Mouse (Mus musculus) forebrain, embryonic 16.5 days (tissue): ENCODE measurements at regions not wholly inside any gene's neighbourhood (a gene's known extent, or its start where the extent isn't known, plus 50 kb on each side); places are given as distances from the start of the nearest gene placed in this dataset.
"Not testable (repeated sequence)": the region's sequence is repeated elsewhere in the genome, so short reads cannot be mapped to it uniquely, and the experiment has no call there.

ENCODE experiments used
- ATAC-seq: fragments of 200-750 bp; cut with Nextera tagmentation; 2 replicates; pipeline ENCODE4 v1.8.0; 2017; ENCODE audit warnings: mild to moderate bottlenecking, moderate library complexity
- H3K27ac ChIP-seq: fragments of 300-500 bp; sonication (generic); 2 replicates; pipeline ENCODE4 v1.5.1; 2014; ENCODE audit warnings: low read length, control low read depth
- H3K27me3 ChIP-seq: fragments of 300-500 bp; sonication (generic); replicated peaks from 2 replicates; pipeline ENCODE4 v1.6.1; 2014; ENCODE audit warnings: low read length; ENCODE audit not compliant: control insufficient read depth, insufficient read depth
- H3K36me3 ChIP-seq: fragments of 300-500 bp; sonication (generic); 2 replicates; pipeline ENCODE4 v1.6.1; 2014; ENCODE audit not compliant: control insufficient read depth, insufficient read depth
- H3K4me1 ChIP-seq: fragments of 300-500 bp; sonication (generic); replicated peaks from 2 replicates; pipeline ENCODE4 v1.6.1; 2014; ENCODE audit warnings: low read length; ENCODE audit not compliant: control insufficient read depth, insufficient read depth
- H3K4me2 ChIP-seq: fragments of 300-500 bp; sonication (generic); 2 replicates; pipeline ENCODE4 v1.6.1; 2014; ENCODE audit warnings: mild to moderate bottlenecking, low read length, control low read depth
- H3K4me3 ChIP-seq: fragments of 300-500 bp; sonication (generic); replicated peaks from 2 replicates; pipeline ENCODE4 v1.5.1; 2014; ENCODE audit warnings: mild to moderate bottlenecking, low read length, control low read depth
- H3K9ac ChIP-seq: fragments of 300-500 bp; sonication (generic); replicated peaks from 2 replicates; pipeline ENCODE4 v1.6.1; 2014; ENCODE audit warnings: low read depth, low read length, control low read depth
- H3K9me3 ChIP-seq: fragments of 300-500 bp; sonication (generic); 2 replicates; pipeline ENCODE4 v1.6.1; 2016; ENCODE audit warnings: low read length; ENCODE audit not compliant: control insufficient read depth
- WGBS: fragments of 180-500 bp; shearing (Covaris S2); extraction: QIAGEN DNeasy Blood & Tissue Kit; methylation state at CpG from one replicate; pipeline ENCODE4 v1.1.7; 2014; 5-methylcytosine and 5-hydroxymethylcytosine counted together

DNA sequence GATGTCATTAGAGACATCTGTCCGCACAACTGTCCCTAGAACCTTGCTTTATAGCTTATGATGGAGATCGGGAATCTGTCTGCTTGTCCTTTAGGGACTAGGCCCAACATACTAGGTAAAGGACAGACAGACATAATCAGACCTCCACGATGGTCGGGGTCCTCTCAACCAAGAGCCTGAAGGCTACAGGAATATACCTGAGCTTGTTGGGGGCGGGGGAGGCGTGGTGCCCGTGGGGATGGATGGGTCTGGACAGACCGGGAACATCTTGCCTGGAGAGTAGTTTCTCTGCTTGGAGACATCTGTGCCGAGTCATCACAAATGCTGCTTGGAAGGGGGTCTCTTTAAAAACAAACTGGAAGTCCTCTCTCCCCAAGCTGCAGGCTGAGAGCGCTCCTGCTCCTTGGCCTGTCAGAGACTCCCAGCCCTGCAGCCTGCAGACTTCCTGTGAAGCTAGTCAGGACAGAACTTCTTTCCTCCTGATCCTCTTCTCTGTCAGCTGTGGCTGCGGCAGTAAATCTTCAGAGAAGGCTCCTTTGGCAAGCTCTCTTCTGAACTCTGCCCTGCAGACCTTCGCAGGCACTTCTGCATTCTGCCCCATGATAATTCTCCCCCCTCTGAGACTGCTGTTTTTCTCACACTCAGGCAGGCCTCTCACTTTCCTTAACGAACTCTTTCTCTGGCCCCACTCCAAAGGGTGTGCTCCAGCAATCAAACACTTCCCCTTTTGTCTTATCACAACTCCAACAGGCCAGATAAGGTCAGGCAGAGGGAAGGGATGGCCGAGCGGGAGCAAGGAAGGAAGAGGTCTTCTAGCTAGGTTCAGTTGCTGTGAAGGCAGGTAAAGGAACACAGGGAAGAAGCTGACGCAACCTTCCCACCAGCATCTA is 143.1 kb upstream of the Cdk6 start:
- H3K27ac ChIP-seq, result no peak overlapping the region
- WGBS, result 73% methylated on average over 16 of the region's 16 CpGs
- H3K4me2 ChIP-seq, result no peak overlapping the region
- H3K36me3 ChIP-seq, result no peaks in the 10 kb centered on the region
- H3K9ac ChIP-seq, result no peak overlapping the region
- H3K9me3 ChIP-seq, result no peaks in the 10 kb centered on the region
- H3K4me1 ChIP-seq, result no peaks in the 10 kb centered on the region
- no peak for ATAC-seq
- H3K27me3 ChIP-seq, result no peaks in the 10 kb centered on the region
- H3K4me3 ChIP-seq, result no peak overlapping the region

DNA sequence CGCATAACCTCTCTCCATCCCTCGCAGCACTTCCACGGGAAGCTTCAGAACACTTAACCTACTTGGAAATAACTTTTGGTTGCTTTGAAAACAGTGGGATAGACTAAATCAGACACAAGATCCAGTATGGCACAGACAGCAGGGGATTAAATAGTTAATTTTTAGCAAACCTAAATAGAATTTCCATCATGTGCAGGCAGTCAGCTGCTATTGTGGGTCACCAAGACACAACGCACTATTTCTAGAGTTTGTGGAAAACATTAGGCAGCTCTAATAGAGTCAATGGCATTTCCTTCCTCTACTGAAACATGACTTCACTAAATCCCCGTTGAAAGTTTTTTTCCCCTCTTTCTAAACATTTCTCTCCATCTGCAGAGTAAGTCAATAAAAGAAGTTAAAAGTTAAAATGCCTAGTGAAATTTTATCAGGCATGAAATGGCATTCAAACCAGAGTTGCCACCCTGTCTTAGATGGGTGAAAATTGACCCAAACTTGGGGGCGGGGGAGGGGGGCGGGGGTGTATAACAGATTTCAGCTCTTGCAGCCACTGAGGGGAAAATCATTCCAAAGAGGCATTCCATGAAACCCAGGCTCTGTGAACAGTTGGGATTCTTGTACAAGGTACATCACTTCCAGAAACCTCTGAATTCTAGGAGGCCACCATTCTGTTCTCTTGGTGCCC is 142.3 kb upstream of the Cdk6 start:
- H3K27me3 ChIP-seq, H3K27ac ChIP-seq, H3K36me3 ChIP-seq, ATAC-seq, H3K4me3 ChIP-seq, H3K9me3 ChIP-seq, H3K4me1 ChIP-seq, H3K4me2 ChIP-seq, H3K9ac ChIP-seq: not testable (repeated sequence)
- 71% methylated on average over 7 of the region's 7 CpGs for WGBS

DNA sequence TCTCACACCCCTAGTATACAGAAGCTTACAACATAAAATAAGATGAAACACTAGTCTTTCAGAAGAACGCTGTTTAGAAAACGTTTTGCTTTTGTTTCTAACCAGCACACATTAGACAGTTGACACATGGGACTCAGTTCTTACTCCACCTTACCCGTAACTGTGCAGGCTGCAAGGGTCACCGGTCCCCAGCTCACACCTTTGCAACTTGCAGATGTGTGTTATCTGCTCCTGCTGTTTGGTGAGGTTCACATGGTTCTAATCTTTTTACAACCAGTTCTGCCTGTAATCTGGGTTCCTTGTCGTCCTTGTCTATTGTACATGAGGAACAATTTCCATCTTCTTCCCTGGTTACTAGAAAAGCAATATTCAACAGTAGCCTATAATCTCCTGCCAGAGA is 135.1 kb upstream of the Cdk6 start:
- H3K9me3 ChIP-seq, H3K9ac ChIP-seq, ATAC-seq, H3K4me2 ChIP-seq, H3K27ac ChIP-seq, H3K27me3 ChIP-seq, H3K4me1 ChIP-seq, H3K4me3 ChIP-seq, H3K36me3 ChIP-seq: not testable (repeated sequence)
- 80% methylated on average over 5 of the region's 5 CpGs for WGBS

DNA sequence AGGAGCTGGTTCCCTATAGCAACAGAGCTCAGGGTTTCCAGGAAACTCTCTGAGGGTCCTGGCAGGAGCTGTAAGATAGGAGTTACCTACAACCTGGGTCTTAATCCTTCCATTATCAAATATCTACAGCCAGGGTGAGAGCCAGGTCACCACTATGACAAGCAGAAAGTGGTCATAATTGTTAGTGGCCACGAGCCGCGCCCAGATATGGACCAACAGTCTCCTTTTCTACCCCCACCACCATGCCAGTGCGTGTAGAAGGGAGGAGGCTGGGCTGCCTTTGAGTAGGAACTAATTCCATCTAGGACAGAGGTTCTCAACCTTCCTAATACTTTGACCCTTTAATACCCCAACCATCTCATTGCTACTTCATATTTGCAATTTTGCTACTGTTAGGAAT is 133.0 kb upstream of the Cdk6 start:
- not testable (repeated sequence) for H3K4me2 ChIP-seq, H3K4me3 ChIP-seq, H3K27me3 ChIP-seq, ATAC-seq, H3K4me1 ChIP-seq, H3K27ac ChIP-seq, H3K9ac ChIP-seq, H3K9me3 ChIP-seq, H3K36me3 ChIP-seq
- WGBS, result 89% methylated on average over 4 of the region's 4 CpGs

DNA sequence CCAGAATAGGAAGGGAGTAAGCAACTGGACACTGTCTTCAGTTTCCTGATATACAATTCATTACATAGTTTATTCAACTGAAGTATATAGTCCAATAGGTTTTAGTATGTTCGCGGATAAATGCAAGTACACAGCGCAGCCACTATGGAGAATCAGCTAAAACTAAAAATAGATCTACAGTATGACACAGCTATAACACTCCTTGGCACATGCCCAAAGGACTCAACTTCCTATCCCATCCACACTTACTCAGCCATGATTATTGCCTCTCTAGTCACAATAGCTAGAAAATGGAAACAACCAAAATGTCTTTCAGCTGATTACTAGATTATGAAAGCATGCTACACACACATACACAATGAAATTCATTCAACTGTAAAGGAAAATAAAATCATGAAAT is 130.0 kb upstream of the Cdk6 start:
- no peaks in the 10 kb centered on the region for H3K9me3 ChIP-seq
- H3K4me1 ChIP-seq, result no peaks in the 10 kb centered on the region
- WGBS, result 100% methylated on average over 3 of the region's 3 CpGs
- H3K9ac ChIP-seq, result no peak overlapping the region
- no peak overlapping the region for H3K4me3 ChIP-seq
- no peaks in the 10 kb centered on the region for H3K36me3 ChIP-seq
- no peak overlapping the region for H3K4me2 ChIP-seq
- no peak overlapping the region for H3K27ac ChIP-seq
- ATAC-seq, result no peak
- no peaks in the 10 kb centered on the region for H3K27me3 ChIP-seq

DNA sequence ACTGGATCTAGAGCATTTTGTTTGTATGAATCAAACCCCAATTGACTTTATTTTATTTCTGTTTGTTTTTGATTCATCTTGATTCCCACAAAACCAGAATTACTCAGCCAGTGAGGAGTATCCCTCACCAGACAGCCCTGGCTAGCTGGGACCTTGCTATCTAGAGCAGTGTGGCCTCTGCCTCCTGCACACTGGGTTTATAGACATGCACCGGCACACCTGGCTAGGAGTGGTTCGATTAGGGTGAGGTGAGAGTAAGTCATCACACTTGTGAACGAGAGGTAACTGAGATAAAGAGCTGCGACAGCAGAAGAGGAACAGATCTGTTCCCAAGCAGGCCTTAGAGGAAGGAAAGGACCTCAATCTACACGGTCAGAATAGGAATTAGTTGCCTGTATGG is 125.2 kb upstream of the Cdk6 start:
- Histone ChIP-seq H3K4me3 (no peak overlapping the region), H3K4me1 (no peaks in the 10 kb centered on the region), H3K4me2 (no peak overlapping the region), H3K27me3 (no peaks in the 10 kb centered on the region), H3K9me3 (no peaks in the 10 kb centered on the region), H3K27ac (no peak overlapping the region), H3K36me3 (no peaks in the 10 kb centered on the region), H3K9ac (no peak overlapping the region)
- ATAC-seq, result no peak
- 85% methylated on average over 5 of the region's 5 CpGs for whole genome bisulfite sequencing

DNA sequence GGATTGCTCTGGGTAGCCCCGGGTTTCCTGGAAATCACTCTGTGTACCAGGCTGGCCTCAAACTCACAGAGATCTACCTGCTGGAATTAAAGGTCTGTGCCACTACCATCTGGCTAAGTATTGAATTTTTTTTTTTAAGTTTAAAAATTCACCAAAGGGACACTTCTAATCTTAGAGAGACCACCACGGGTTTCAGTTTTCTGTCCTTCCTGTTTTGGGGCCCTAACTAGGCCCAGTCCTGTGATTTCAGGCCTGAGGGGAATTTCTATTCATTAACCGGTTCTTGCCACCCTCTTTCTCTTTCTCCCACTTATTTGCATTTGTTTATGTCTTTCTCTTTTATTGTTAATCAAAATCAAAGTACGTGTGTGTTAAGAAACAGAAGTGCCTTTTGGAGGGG is 122.1 kb upstream of the Cdk6 start:
- no peak overlapping the region for H3K9ac ChIP-seq
- no peak overlapping the region for H3K4me3 ChIP-seq
- no peak for ATAC-seq
- no peak overlapping the region for H3K27ac ChIP-seq
- no peak overlapping the region for H3K4me2 ChIP-seq
- 32% methylated on average over 4 of the region's 4 CpGs for WGBS
- H3K27me3 ChIP-seq, result no peaks in the 10 kb centered on the region
- H3K9me3 ChIP-seq, result no peaks in the 10 kb centered on the region
- H3K4me1 ChIP-seq, result no peaks in the 10 kb centered on the region
- H3K36me3 ChIP-seq, result no peaks in the 10 kb centered on the region

DNA sequence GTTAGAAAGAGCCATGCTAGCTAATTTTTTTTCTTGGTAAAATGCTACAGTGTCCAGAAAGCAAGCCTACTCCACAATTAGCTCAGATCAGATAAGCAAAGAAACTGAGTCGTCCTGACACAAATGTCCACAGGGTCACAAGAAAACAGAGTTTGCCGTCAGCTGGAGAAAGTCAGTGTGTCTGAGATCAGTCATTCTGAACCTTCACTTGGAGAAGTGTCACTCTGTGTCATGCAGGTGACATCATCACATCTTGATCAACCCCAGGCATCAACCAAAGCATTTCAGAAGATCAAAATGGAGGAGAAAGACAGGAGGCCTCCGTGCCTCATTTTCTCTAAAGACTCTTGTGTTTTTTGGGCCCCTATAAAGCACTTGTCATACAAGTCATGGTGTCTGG is 121.5 kb upstream of the Cdk6 start:
- H3K27ac ChIP-seq, result no peak overlapping the region
- WGBS, result 78% methylated on average over 3 of the region's 3 CpGs
- no peaks in the 10 kb centered on the region for H3K27me3 ChIP-seq
- no peaks in the 10 kb centered on the region for H3K9me3 ChIP-seq
- no peak overlapping the region for H3K9ac ChIP-seq
- no peak overlapping the region for H3K4me3 ChIP-seq
- no peaks in the 10 kb centered on the region for H3K4me1 ChIP-seq
- H3K4me2 ChIP-seq, result no peak overlapping the region
- H3K36me3 ChIP-seq, result no peaks in the 10 kb centered on the region
- ATAC-seq, result no peak

DNA sequence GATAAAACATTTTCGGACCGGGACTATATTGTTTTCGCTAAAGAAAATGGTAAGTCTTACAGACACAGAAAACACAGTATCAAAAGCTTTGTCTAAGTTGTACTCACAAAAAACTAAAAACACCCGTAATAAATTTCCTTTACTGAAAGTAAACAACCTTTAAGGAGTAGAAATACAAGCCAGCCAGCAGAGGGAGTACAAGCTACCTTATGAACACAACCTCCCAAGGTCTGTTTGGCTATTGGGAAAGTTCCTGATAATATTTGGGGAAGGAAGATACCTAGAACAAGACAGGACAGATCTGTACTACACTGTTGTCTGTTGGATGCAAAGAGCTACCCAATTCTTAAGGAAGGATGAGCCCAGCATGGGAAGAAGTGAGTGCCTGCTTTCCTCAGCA is 117.5 kb upstream of the Cdk6 start:
- not testable (repeated sequence) for H3K4me1 ChIP-seq, H3K27ac ChIP-seq, H3K27me3 ChIP-seq, H3K4me2 ChIP-seq, H3K36me3 ChIP-seq, H3K9me3 ChIP-seq, H3K9ac ChIP-seq, H3K4me3 ChIP-seq, ATAC-seq
- WGBS, result 69% methylated on average over 4 of the region's 4 CpGs
